Mouse (Mus musculus): Measurements from ENCODE around the gene Arsj.

Gene Arsj

DNA sequence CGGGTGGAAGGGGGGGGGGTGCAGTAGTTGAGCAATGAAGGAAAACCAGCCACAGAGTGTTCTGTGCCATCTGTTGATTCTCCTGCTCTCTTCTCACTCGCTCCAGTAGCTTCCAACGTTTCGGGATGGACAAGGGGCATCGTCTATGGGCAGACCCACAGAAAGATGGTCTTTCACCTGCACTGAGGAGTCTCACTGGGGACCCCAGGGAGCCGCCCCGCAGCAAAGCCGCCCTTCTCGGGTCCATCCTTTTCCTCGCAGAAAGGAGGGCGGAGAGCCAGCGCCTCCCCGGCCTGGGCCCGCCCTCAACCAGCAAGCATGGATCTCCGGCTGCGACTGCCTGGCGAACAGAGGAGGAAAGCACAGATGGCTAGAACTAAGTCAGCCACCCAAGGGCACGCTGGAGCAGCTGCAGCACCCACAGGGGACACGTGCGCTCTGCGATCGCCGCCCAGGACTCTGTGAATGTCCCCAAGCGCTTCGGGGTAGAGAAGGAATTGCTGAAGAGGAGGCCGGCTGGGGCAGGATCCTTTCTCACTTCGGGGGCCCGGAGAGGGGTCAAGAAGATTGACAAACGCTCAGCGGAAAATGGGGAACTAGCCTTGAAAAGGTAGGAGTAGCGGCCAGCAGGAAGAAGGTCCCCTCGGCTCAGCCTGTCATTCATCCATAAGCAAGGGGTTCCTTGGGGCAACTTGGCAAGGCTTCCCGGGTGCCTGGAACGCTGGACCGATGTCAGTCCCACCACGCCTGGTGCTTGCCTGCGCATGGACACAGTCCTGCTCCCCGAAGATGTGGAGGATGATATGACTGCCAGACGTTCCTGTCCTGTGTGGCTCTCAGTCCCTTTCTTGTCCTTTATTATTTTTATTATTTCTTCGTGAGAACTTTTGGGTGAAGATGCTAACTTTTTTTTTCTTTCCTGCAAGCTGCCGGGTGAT, at the start of gene Arsj:
Arsj (plus strand) TSS at position 117 of the 938 bp plus-strand sequence.
- no peak for DNase-seq (ENCODE audit: extremely low read depth, low read depth, low spot score)

DNA sequence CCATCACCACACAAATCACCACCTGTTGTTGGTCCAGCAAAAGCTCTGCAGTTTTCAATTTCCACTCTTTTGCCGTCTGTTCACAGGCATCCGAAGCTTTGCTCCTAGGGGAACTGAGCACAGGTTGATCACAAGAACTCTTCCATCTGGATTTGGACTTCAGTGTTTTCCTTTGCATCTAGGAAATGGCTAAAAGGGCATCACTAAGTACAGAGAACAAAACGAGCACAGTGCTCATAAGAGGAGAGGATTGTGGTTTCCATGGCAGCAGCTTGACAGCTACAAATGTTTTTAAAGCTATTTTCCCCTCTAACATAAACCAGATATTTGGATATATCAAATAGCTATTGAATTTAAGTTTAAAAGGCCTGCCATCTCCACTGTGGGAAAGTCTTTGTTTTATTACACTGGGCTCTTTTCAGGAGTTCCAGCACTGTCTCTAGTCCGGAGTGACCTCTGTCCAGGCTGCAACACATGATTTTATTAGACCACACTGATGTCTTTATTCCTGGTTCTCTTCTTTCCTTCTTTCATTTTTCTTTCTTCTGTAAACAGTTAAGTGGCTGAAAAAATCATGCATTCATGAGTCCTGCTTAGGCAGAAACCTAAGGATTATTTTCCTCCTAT, 38.5 kb upstream of the Arsj start:
- no peak for DNase-seq (ENCODE audit: extremely low read depth, low read depth, low spot score)

DNA sequence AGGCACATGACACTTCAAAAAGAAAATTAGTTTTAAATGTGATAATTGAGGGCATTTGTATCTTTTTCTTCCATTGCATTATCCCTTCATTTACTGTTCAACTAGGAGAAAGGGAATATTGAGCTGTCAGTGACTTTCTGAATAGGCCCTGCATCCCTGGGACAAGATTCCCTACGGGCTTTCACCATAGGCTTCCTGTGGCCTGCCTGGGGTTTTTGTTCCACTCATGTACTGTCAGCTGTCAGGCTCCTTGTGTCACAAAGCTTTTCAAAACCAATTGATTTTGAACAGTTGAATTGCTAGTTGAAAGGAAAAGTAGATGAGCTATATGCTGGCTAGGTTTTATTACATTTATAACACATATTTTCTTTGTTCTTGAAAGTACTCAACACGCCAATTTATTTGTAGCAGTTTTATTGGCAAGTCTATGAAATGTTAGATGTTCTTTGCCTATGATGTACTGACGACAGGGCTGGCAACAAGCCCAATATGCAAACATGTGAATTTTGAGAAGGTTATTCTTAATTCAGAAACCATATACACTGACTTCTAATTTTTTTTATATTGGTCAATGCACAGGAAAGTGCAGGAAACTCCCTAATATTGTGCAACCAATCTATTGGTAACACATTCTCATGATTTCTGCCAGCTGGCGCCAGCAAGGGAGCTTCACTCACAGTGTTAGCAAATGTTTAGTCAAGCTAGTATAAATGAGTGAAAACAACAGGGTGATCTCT, 37.4 kb upstream of the Arsj start:
- DNase-seq (ENCODE audit: extremely low read depth, low read depth, low spot score), result no peak

DNA sequence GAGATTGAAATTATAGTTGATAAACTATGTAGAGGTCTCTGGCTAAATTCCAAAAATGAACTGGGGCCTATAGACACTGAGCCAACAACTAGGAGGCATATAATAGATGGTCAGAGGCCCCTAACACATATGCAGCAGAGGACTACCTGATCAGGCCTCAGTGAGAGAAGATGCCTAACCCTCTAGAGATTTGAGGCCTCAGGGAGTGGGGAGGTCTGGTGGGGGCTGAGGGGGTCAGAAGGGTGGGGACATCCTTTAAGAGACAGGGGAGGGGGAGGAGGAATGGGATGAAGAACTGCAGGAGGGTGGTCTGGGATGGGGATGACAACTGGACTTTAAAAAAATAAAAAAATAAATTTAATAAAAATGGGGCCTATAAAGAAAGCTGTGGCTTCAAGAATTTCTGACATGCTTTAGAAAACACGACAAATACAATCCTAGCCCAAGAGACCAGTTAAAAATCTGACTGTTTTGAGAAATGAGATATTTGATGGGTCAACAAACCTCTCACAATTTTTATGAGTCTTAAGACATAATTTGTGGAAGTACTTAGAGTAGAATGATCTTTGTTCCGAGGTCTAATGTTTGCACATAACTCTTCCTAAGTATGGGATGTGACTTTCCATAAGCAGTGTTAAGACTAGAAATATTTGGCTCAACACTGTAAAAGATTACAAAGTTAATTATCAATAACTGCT, 36.7 kb upstream of the Arsj start:
- no peak for DNase-seq (ENCODE audit: extremely low read depth, low read depth, low spot score)

DNA sequence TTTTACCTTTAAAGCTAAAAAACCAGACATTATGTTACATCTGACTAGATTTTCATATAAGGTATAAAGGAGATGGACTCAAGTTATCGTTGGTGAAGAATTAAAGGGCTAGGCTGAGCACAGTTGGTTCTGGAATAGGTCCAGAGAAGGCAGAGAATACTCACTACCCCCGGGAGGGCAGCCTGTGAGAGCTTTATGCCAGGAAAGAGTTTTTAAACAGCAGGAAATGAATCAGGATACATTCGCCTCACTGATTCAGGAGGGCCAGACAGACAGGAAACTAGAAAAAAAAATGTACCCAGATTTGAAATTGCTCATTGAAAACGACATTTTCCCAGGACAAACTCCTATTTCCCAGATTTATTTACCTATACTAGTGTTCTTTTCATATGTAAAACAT, 28.2 kb upstream of the Arsj start:
- no peak for DNase-seq (ENCODE audit: extremely low read depth, low read depth, low spot score)

DNA sequence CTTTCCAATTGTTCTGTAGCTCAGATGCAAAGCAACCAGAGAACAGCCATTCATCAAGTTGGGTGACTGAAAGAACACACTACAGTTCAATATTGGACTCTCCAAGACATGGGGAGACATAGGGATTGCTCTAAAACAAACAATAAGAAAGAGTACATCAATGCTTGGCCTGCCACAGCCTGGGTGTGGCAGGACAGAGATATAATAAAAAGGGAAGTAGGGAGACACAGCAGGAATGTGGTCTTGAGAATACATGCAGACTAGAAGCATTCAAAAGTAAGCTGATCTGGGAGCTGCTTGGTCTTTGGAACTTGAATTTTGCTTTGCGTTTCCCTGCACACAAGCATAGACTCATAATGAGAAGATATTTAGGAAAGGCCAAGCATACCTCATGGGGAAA, 18.7 kb upstream of the Arsj start:
- DNase-seq (ENCODE audit: extremely low read depth, low read depth, low spot score), result no peak

DNA sequence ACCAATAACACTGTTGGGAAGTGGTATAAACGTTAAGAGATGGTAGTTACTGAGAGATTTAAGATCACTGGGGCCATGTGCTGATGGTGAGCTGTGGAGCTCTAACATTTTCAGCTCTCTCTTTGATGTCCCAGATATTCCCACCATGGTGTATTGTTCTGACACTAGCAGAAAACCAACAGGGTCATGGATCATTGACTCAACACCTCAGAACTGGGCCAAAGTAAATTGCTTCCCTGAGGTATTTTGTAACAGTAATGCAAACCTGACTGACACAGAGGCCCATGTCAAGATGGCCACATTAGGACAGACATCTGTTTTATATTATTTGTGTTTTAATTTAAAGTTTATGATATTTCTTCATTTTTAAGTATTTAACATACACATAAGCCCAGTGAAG, 3.7 kb upstream of the Arsj start:
- DNase-seq (ENCODE audit: extremely low read depth, low read depth, low spot score), result no peak

DNA sequence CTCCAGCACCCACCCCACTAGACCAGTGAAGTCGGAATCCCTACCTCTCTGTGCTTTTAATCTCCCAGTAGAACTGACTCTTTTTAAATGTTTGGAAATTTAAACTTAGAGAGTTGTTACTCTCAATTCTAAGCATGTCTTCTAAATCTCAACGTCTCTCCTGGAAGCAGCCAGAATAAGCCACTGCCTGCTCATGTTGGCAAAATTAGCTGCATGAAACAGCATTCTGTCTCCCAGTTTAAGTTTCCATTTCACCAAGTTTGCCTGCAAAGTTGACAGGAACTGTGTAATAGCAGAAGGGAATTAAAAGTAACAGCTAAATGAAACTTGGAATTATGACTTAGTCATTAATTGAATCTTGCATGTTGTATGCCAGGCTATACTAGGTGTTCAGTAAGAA, 1.1 kb upstream of the Arsj start:
- no peak for DNase-seq (ENCODE audit: extremely low read depth, low read depth, low spot score)

DNA sequence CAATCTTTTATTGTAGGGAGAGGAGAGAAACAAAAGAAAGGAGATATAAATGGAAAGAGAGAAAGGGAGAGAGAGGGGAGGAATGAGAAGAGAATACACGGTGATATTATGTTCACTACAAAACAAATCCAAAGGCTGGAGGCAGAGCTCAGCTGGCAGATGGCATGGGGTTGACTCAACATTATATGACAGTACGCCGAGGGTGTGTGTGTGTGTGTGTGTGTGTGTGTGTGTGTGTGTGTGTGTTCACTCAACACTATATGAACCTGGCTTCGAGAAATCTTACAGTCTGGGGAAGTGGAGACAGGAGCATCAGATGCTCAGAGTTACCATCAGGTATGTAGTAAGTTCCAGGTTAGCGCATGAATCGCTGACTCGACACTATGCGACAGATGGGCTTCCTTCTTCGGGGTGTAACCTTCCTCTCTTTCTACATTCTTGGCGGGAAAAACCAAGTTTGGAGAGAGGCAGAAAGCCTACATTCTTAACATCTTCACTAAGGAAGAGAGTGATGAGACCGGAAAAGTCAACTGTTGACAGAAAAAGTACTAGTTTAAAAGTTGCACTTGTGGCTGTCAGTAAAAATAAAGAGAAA, 456 bp upstream of the Arsj start:
- no peak for DNase-seq (ENCODE audit: extremely low read depth, low read depth, low spot score)

DNA sequence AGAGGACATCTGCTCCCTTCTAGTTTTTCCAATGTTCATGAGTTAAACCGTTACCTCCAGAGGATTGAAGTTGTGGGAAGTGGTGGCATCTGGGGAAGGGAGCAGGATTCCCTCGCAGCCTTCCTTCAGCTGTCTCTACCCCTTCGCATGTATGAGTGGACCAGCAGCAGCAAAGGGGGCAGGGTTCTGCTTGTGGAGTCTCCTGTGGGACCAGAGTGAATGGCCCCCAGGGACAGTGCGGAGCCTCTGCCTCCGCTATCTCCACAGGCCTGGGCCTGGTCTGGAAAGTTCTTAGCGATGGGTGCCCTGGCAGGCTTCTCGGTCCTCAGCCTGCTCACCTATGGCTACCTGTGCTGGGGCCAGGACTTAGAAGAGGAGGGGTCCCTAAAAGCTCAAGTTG, 1.1 kb downstream of the Arsj start:
- DNase-seq (ENCODE audit: extremely low read depth, low read depth, low spot score), result no peak

DNA sequence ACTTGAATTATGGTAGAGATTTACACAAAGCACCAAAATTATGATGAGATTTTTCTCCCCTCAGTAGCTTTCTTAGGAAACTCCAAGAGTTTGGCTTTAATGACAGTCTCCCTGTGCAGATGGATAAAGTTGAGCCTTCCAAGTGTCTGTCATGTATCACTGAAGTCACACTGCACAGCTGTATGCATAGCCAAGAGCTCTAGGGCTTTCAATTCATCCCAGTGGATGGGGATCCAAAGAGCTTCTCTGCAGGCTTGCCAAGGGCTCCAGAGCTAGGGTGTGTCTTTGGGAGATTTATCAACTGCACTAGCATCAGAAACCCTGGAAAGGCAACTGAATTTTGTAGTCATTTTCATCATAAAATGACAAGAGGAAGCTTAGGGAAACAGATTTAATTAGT, 7.1 kb downstream of the Arsj start:
- DNase-seq (ENCODE audit: extremely low read depth, low read depth, low spot score), result no peak

DNA sequence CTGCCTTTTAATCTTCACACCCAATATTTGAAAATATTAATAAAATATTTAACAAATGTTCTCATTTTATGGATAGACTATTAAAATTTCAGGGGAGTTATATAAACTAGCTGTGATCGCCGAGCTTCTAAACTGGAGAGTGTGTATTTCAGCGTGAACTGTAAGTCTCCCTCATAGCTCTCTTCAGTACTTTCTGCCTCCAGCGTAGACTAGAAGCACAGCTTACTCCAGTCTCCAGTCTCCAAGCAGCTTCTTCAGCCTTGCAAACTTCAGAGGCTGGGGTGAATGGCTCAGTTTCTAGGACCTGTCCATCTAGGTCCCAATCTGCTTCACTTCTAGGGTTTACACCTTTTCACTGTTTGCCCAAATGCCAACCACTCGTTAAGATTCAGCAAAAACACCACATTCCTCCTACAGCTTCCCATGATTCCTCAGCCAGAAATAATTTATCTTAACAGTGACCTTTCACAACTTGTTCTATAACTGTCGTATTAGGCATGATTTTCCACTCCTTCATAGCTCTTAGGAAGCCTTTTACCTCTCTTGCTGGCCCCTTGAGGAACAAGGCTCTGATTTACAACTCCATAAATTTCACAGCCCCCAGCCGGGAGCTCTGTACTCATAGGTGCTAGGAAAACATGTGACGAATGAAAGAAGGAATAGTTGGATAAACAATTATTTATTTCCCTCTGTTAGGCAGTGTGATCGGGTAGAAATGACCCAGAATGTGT, 9.5 kb downstream of the Arsj start:
- DNase-seq (ENCODE audit: extremely low read depth, low read depth, low spot score), result no peak

DNA sequence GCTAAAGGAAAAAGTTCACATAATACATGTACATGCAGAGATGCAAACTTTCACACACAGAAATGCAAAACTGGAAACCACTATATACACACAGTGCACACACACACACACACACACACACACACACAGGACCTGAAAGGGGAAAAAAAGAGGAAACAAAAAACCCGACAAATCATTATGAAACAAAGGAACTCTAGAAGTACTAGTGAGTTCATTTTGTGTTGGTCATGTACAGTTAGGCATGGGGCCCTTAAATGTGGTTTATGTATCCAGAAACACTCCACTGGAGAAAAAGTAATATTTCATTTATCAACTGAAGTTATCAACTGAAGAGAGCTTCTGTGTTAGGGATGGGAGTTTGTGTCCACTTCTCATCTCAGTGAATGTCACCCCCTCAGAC, 10.2 kb downstream of the Arsj start:
- DNase-seq (ENCODE audit: extremely low read depth, low read depth, low spot score), result no peak

DNA sequence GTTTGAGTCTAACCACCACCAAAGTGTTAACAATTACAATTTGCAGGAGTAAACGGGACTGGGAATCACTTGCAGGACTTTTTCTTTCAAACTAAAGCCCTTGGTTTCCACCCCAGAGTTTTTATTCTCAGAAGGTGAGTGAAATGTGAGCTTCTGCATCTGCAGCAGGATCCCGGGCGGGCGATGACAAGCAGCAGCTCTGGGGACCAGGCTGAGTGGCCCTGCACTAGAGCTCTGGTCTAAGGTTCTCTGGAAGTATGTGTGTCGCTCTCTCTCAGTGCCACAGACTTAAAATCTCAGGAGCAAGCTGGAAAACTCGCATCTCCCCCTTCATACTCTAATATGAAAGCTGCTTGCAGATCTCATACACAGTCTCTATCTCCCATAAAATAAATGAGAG, 15.8 kb downstream of the Arsj start:
- DNase-seq (ENCODE audit: extremely low read depth, low read depth, low spot score), result no peak

DNA sequence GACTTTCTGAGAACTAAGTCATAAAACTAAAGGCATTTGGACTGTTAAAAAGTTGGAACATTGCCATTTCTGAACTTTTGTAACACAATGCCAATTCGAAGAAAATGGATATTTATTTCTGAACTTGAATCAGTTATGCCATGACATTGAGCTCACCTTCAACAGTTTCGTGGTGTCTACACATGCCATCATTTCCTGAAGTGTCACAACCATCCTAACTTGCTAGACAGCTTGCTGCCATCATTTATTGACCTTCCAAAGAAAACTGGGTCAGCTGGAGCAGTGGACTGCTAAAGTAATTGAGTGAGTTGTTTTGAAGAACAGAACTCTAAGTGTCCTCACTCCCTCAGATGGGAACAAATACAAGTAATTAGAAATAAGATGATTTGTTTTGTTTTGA, 16.2 kb downstream of the Arsj start:
- DNase-seq (ENCODE audit: extremely low read depth, low read depth, low spot score), result no peak

DNA sequence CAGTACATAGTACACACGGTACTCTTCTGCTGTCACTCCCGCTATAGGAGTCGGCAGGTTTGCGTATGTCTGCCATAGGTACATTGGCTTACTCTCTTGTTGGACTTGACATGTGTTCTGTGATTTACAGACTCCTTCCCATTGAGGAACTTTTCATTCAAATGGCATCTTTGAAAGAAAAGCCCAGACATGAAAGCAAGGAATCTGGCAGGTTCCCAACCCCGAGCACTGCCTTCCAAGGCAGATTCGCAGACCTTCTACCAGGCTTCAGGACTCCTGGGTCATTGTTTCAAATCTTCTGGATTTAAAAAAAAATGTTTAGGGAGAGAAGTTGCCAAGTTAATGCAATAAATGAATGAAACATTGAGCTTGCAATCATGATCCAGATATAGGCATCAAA, 19.8 kb downstream of the Arsj start:
- no peak for DNase-seq (ENCODE audit: extremely low read depth, low read depth, low spot score)

DNA sequence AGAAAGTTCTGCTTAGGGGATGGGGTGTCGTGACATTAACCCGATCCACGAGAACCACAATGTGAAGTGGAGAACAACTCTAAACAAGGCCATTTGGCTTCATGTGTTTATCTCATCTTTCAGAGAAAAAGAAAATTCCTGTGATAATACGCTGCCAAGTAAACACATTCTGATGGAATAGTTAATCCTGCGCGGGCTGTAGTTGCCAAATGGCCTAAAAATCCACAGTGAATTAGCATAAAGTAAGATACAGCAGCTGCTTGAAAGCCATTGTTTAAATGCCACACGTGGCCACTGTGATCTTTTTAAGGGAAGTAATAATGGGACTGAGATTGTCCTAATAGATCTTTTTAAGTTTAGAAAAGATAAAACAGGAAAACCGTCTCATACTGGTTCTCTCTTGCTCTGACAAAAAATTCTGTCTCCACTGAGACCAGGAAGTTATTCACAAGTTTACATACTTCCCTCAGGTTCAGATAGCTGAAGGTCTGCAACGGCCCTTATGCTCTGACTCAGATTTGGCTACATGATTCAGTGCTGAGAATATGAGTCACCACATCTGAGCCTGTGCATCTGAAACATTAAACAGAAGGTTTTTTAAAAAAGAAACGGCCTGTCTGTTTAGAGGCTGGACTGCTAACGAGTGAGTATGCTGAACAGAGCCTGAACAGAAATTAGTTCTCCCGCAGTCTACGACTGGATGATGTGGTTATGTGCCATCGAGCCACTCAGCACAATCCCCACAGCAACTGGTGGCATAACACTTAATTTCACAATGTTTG, 21.4 kb downstream of the Arsj start:
- no peak for DNase-seq (ENCODE audit: extremely low read depth, low read depth, low spot score)

DNA sequence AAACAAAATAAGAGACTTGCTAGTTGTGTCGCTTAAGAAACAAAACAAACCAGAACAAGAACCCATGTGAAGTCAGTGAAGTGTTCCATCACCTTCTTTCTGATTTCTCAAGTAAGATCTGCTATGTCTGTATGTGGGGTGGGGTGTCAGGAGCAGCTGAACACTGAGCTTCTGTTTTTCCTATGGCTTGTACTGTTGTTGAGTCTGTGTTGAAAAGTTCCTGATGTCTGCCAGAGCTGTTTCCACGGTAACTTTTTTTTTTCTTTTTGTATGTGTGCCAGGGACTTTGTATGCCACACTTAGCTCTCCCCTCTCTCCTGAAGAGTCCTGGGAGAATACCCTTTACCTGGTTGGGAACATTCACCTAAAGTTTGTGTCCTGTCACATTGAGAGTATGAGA, 34.0 kb downstream of the Arsj start:
- no peak for DNase-seq (ENCODE audit: extremely low read depth, low read depth, low spot score)

DNA sequence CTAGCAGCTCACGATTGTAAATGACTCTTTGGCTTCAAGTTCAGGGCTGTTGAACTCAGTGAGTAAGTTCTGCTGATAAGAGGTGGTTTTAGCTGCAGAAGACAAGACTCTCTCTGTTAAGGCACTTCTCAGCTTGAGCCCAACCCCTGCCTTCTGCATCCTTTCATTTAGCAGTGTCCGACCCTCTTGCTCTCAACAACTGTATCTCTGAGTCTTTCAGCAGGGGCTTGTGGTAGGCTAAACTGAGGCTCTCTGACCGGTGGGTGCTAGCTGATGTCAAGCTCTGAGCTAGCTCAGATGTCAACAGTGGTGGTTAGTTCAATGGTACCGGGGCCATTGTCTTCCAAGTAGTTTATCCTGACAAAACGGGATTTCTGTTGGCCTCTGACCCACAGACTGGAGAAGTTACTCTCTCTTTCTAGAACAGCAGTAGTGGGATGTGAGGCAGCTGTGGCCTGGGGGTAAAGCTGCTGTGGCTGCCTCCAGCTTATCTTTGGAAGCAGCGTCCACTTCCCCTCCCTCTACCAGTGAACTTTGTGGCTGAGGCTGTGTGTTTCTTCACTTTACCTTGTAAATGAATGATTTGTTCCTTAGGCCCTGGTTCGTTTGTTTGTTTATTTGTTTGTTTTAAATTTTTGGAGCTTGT, 34.6 kb downstream of the Arsj start:
- no peak for DNase-seq (ENCODE audit: extremely low read depth, low read depth, low spot score)
